Mouse (Mus musculus) liver, embryonic 14.5 days (tissue): ENCODE measurements at regions not wholly inside any gene's neighbourhood (a gene's known extent, or its start where the extent isn't known, plus 50 kb on each side); places are given as distances from the start of the nearest gene placed in this dataset.
"Not testable (repeated sequence)": the region's sequence is repeated elsewhere in the genome, so short reads cannot be mapped to it uniquely, and the experiment has no call there.

ENCODE experiments used
- ATAC-seq: fragments of 200-750 bp; cut with Nextera tagmentation; 2 replicates; pipeline ENCODE4 v1.8.0; 2017; ENCODE audit warnings: moderate number of reproducible peaks, mild to moderate bottlenecking, moderate library complexity; ENCODE audit not compliant: insufficient read depth
- DNase-seq, 3 experiments: peaks; one replicate each; pipeline ENCODE4 v3.0.0-alpha.2; 2012 to 2013; ENCODE audit warnings: low read depth in 3 of 3, low spot score in 3 of 3
- H3K27ac ChIP-seq: fragments of 300-500 bp; sonication (generic); 2 replicates; pipeline ENCODE4 v1.5.1; 2014; ENCODE audit warnings: moderate library complexity, mild to moderate bottlenecking, control low read depth, inconsistent platforms
- H3K27me3 ChIP-seq: fragments of 300-500 bp; sonication (generic); 2 replicates; pipeline ENCODE4 v1.6.1; 2014; ENCODE audit warnings: mild to moderate bottlenecking, low read length, moderate library complexity; ENCODE audit not compliant: control insufficient read depth, insufficient read depth
- H3K36me3 ChIP-seq: fragments of 300-500 bp; sonication (generic); replicated peaks from 2 replicates; pipeline ENCODE4 v1.6.1; 2014; ENCODE audit warnings: low read depth; ENCODE audit not compliant: control insufficient read depth, insufficient read depth
- H3K4me1 ChIP-seq, 2 experiments: fragments of 200-500 bp in 1 of 2; fragments of 300-500 bp in 1 of 2; sonication (generic) in 1 of 2; replicated peaks; 2 replicates each; pipeline ENCODE4 v1.6.1; 2012 to 2014; ENCODE audit warnings: antibody characterized with exemption in 1 of 2, inconsistent platforms in 1 of 2, low read length in 1 of 2; ENCODE audit not compliant: control insufficient read depth in 2 of 2, insufficient read depth in 2 of 2
- H3K4me2 ChIP-seq: fragments of 300-500 bp; sonication (generic); 2 replicates; pipeline ENCODE4 v1.6.1; 2014; ENCODE audit warnings: low read depth, mild to moderate bottlenecking, control low read depth, moderate library complexity
- H3K4me3 ChIP-seq, 2 experiments: fragments of 200-500 bp in 1 of 2; fragments of 300-500 bp in 1 of 2; sonication (generic) in 1 of 2; 2 replicates each; pipeline ENCODE4 v1.5.1; 2012 to 2014; ENCODE audit warnings: low read depth in 2 of 2, low read length in 2 of 2, mild to moderate bottlenecking in 2 of 2, control low read depth in 1 of 2, inconsistent platforms in 1 of 2, moderate library complexity in 1 of 2; ENCODE audit not compliant: insufficient read depth in 1 of 2
- H3K9ac ChIP-seq: fragments of 300-500 bp; sonication (generic); replicated peaks from 2 replicates; pipeline ENCODE4 v1.6.1; 2014; ENCODE audit warnings: mild to moderate bottlenecking, control low read depth, moderate library complexity
- H3K9me3 ChIP-seq: fragments of 300-500 bp; sonication (generic); 2 replicates; pipeline ENCODE4 v1.6.1; 2016; ENCODE audit warnings: low read length, mixed read lengths; ENCODE audit not compliant: control insufficient read depth
- CTCF ChIP-seq: IDR thresholded peaks from 2 replicates; pipeline ENCODE4 v1.5.1; 2016; ENCODE audit warnings: antibody characterized with exemption, low read depth, control low read depth
- EP300 ChIP-seq: IDR thresholded peaks from 2 replicates; pipeline ENCODE4 v1.6.1; 2016; ENCODE audit warnings: antibody characterized with exemption, low read depth
- WGBS: fragments of 180-500 bp; shearing (Covaris S2); extraction: QIAGEN DNeasy Blood & Tissue Kit; methylation state at CpG from one replicate; pipeline ENCODE4 v1.1.7; 2014; ENCODE audit not compliant: insufficient replicate concordance; 5-methylcytosine and 5-hydroxymethylcytosine counted together

- H3K4me3 ChIP-seq = no peak overlapping the region
- H3K27ac ChIP-seq = no peak overlapping the region
- no peaks in the 10 kb centered on the region; a peak in 1 of 4 replicates for H3K4me1 ChIP-seq
- no peak overlapping the region for H3K9ac ChIP-seq
- WGBS = 60% methylated on average over 8 of the region's 8 CpGs
- H3K9me3 ChIP-seq = no peaks in the 10 kb centered on the region
- H3K36me3 ChIP-seq = no peaks in the 10 kb centered on the region
- no peak overlapping the region for H3K4me2 ChIP-seq
- TF ChIP-seq CTCF (no peak), EP300 (no peak)
- H3K27me3 ChIP-seq = no peaks in the 10 kb centered on the region
- no peak for DNase-seq
- ATAC-seq = no peak
Measured at GRCm38 (mm10) chr12:29046009-29046408, 294.4 kb downstream of the Eipr1 start.

GRCm38 (mm10) chr12:29048596-29048995 lies 297.0 kb downstream of the Eipr1 start:
- WGBS = 58% methylated on average over 2 of the region's 4 CpGs

GRCm38 (mm10) chr12:29049105-29049511 lies 297.5 kb downstream of the Eipr1 start:
- no peak for DNase-seq
- H3K4me1 ChIP-seq = no peaks in the 10 kb centered on the region; a peak in 1 of 4 replicates
- WGBS = 7% methylated on average over 8 of the region's 8 CpGs
- no peaks in the 10 kb centered on the region for H3K9me3 ChIP-seq
- H3K27me3 ChIP-seq = no peaks in the 10 kb centered on the region
- no peak for ATAC-seq
- H3K4me3 ChIP-seq = no peak overlapping the region
- no peak overlapping the region for H3K27ac ChIP-seq
- H3K4me2 ChIP-seq = no peak overlapping the region
- H3K36me3 ChIP-seq = no peaks in the 10 kb centered on the region
- no peak overlapping the region for H3K9ac ChIP-seq
- no peak for TF ChIP-seq EP300
- no peak for TF ChIP-seq CTCF

More at GRCm38 (mm10) chr12:29048596-29048995, 297.0 kb downstream of the Eipr1 start:
- not testable (repeated sequence) for H3K27me3 ChIP-seq, H3K36me3 ChIP-seq, H3K9me3 ChIP-seq, H3K4me2 ChIP-seq, DNase-seq, H3K4me1 ChIP-seq, H3K9ac ChIP-seq, ATAC-seq, H3K4me3 ChIP-seq, H3K27ac ChIP-seq

- Histone ChIP-seq H3K9me3 (no peaks in the 10 kb centered on the region), H3K4me1 (no peaks in the 10 kb centered on the region; a peak in 1 of 4 replicates), H3K9ac (no peak overlapping the region), H3K27me3 (no peaks in the 10 kb centered on the region), H3K36me3 (no peaks in the 10 kb centered on the region), H3K4me3 (no peak overlapping the region), H3K27ac (no peak overlapping the region), H3K4me2 (no peak overlapping the region)
- ATAC-seq = no peak
- no peak for DNase-seq
- TF ChIP-seq CTCF (no peak), EP300 (no peak)
Measured at GRCm38 (mm10) chr12:29049801-29050200, 298.2 kb downstream of the Eipr1 start.

- ATAC-seq = no peak
- WGBS = 52% methylated on average over 8 of the region's 8 CpGs
- Histone ChIP-seq H3K36me3 (no peaks in the 10 kb centered on the region), H3K9me3 (no peaks in the 10 kb centered on the region), H3K27me3 (no peaks in the 10 kb centered on the region), H3K27ac (no peak overlapping the region), H3K4me3 (no peak overlapping the region), H3K9ac (no peak overlapping the region), H3K4me1 (no peaks in the 10 kb centered on the region; a peak in 1 of 4 replicates), H3K4me2 (no peak overlapping the region)
- no peak for DNase-seq
- TF ChIP-seq CTCF = no peak
- no peak for TF ChIP-seq EP300
Measured at GRCm38 (mm10) chr12:29050516-29051251, 299.1 kb downstream of the Eipr1 start.
